Mouse (Mus musculus): ENCODE measurements around the gene Rhox2h.
A peak's percentile ranks its signal among the peaks of the same experiment; 100 is the strongest.
"Not testable (repeated sequence)": the region's sequence is repeated elsewhere in the genome, so short reads cannot be mapped to it uniquely, and the experiment has no call there.

Rhox2h gene

GRCm38 (mm10) chrX:37673177-37673576 is at the start of gene Rhox2h:
Rhox2h (minus strand) TSS chrX:37673277.
- not testable (repeated sequence) for DNase-seq

GRCm38 (mm10) chrX:37701821-37702387 is 28.8 kb upstream of the Rhox2h start:
- DNase-seq, result peak; percentile 49 to 54

GRCm38 (mm10) chrX:37692261-37692660 is 19.2 kb upstream of the Rhox2h start:
- DNase-seq, result no peak

- no peak for DNase-seq
These were observed 10.1 kb upstream of the Rhox2h start for GRCm38 (mm10) chrX:37683031-37683715.

GRCm38 (mm10) chrX:37668664-37669063 is 4.4 kb downstream of the Rhox2h start, which contains the start of gene Rhox3h:
Rhox3h (minus strand) TSS chrX:37668764.
- not testable (repeated sequence) for DNase-seq

- not testable (repeated sequence) for DNase-seq
These were observed 21.9 kb downstream of the Rhox2h start, which contains the start of gene Rhox4g for GRCm38 (mm10) chrX:37651227-37651626. Rhox4g (minus strand) TSS chrX:37651327.

- DNase-seq, result not testable (repeated sequence)
These were observed 29.7 kb downstream of the Rhox2h start, which contains the start of gene Rhox2g for GRCm38 (mm10) chrX:37643370-37643769. Rhox2g (minus strand) TSS chrX:37643470.

- not testable (repeated sequence) for DNase-seq
These were observed 44.6 kb downstream of the Rhox2h start, which contains the start of gene Rhox3g for GRCm38 (mm10) chrX:37628512-37628911. Rhox3g (minus strand) TSS chrX:37628612.

Data from kidney, adult 8-10 months (tissue).